Mouse (Mus musculus): Measurements from ENCODE around the gene Mtx1.
"Not testable (repeated sequence)": the region's sequence is repeated elsewhere in the genome, so short reads cannot be mapped to it uniquely, and the experiment has no call there.

Mtx1 gene

DNA sequence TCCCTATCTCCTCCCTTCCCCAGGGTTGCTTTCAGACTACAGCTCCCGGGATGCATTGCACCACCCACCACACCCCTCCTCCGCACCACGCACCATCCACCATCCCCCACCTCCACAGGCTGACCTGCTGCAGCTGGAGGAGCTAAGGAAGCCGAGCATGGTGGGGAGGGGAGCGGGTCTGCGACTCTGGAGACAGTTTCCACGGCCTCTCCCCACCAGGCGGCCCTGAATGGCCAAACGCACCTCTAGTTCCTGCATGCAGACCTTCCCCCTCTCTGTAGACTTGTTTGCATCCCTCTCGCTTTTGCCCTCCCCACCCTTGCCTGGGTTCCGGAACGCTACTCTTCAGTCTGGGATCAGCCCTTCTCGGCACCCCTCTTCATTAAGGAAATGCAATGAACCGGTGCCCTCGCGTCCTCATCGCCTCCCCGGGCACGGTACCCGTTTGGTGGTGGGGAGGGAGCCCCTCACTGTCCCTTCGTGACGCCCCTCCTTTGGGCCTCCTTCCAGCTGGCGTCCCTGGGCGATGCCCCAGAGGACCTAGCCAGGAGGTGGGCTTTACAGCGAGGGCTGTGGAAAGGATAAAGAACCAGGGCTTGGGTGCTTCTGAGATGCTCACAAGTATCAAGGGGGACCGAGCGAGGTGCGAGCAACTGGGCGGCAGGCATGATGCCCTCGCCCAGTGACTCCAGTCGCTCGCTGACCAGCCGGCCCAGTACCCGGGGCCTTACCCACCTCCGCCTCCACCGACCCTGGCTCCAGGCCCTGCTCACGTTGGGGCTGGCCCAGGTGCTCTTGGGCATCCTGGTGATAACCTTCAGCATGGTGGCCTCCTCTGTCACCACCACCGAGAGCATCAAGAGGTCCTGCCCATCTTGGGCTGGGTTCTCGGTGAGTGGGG, 43.6 kb downstream of the Mtx1 start, which contains the start of gene Fam189b:
Gene Fam189b, plus strand, starts transcription at position 86 of the 901 bp plus-strand sequence.
- DNase-seq (ENCODE audit: low spot score), result no peak

GRCm38 (mm10) chr3:89182531-89183057, 44.3 kb downstream of the Mtx1 start:
- no peak for DNase-seq (ENCODE audit: low spot score)

DNA sequence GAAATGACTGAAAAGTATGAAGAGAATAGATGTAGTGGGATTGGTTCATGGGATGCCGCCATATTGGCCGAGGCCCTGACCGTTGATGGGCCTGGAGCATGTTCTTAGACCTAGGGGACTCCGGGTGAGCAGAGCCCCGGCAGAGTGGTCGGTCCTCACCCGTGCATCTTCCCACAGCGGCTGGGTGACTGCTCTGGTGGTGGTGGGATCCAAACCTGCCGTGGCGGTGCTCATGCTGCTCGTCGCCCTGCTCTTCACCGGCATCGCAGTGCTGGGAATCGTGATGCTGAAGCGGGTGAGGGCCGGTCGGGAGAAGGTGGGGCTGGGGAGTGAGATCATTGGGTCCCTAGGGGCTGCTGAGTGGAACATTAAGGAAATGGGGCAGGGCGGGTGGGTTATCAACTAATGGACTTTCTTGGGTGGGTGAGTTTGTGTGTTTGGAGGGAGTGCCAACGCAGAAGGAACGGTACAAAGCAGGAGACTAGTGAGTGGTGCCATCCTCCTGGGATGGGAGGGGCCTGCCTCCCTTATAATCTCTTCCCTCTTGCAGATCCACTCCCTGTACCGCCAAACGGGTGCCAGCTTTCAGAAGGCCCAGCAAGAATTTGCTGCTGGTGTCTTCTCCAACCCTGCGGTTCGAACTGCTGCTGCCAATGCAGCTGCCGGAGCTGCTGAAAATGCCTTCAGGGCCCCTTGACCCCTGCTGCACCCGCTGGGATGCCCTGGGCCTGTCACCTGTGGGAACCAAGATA, 45.0 kb downstream of the Mtx1 start:
- no peak for DNase-seq (ENCODE audit: low spot score)

DNA sequence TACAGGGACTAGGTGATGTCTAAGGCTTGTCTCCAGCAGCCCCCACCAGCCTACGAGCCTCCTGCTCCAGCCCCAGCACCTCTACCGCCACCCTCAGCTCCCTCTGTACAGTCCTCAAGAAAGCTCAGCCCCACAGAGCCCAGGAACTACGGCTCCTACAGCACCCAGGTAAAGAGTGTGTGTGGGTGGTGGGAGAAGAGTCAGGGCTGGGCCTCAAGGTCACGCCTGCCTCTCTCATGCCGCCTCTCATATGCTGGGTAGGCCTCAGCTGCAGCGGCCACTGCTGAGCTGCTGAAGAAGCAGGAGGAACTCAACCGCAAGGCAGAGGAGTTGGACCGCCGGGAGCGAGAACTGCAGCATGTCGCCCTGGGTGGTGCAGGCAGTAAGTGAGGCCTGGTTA, 47.8 kb downstream of the Mtx1 start:
- DNase-seq (ENCODE audit: low spot score), result no peak

DNA sequence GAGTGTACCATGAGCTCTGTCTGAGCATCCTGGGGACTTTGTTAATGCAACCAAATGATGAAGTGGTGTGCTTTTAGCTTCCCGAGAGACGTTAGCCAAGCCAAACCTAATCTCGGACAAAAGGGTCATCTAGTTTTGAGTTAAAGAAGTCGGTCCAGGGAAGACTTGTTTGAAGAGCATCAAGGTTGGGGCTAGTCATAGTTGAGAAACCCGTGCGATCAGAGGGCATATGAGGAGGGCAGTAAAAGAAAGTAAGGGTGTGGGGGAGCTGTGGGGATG, 48.8 kb downstream of the Mtx1 start:
- no peak for DNase-seq (ENCODE audit: low spot score)

- DNase-seq (ENCODE audit: low spot score), result peak; percentile 98
These were observed 49.4 kb downstream of the Mtx1 start, which contains the start of gene Scamp3 for GRCm38 (mm10) chr3:89177242-89178106. Gene Scamp3, plus strand, starts transcription at chr3:89177473.

GRCm38 (mm10) chr3:89176421-89176820, 50.5 kb downstream of the Mtx1 start:
- DNase-seq (ENCODE audit: low spot score), result no peak

DNA sequence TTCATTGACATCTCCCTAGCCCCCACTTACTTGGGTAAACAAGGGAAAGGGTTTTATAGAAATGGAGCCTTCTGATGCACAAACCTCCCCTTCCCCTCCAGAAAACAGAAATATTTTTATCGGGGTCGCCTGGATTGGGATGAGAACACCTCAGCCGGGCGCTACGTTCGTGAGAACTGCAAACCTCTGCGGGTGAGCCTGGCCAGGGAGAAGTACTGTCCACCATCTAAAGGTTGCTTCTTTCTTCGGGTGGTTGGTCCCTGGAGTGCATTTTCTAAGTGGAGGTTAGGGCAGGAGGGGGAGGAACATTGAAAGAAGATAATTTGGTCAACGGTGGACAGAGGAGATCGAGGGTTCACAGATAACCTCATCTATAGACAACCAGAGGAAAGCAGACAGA, 51.3 kb downstream of the Mtx1 start:
- no peak for DNase-seq (ENCODE audit: low spot score)

- no peak for DNase-seq (ENCODE audit: low spot score)
These were observed 52.0 kb downstream of the Mtx1 start for GRCm38 (mm10) chr3:89174844-89175243.

DNA sequence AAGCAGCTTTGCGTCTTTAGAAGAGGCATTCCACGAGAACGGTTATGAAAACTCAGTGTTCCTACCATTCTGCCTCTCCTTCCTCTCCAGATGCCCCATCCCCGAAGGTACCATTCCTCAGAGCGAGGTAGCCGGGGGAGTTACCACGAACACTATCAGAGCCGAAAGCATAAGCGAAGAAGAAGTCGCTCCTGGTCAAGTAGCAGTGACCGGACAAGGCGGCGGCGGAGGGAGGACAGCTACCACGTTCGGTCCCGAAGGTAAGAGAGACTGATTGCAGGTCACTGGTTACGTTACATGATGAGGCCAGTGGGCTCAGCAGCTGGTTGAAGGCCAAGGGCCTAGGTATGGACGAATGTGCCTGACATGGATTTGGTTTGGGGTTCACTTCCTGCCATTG, 59.9 kb downstream of the Mtx1 start:
- no peak for DNase-seq (ENCODE audit: low spot score)

DNA sequence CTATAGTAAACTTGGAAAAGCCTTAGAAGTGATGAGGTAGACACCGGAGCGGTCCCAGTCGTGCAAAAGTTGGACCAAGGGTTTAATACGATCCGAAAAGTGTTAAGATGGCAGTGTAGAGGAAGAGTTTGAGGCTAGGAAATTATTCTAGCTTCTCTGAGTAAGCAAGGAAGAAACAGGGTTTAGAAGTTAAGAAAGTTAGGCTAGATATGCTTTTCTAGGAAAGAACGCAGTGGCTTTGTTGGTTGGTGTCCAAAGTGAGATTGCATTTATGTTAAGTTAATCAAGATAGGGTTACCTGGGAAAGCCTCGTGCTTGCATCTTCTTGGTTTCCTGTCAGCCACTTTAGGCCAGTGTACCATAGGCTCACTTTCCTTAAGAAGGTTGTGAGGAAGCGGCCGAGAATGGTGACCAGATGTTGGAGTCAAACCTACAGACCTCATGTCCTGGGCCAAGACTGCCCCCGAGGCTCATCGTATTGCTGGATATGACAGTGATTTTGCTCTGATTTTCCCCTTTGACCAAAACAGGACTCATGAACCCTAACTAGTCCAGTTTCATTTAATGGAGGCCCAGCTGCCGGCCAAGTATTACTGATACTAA, 61.5 kb downstream of the Mtx1 start:
- no peak for DNase-seq (ENCODE audit: low spot score)

DNA sequence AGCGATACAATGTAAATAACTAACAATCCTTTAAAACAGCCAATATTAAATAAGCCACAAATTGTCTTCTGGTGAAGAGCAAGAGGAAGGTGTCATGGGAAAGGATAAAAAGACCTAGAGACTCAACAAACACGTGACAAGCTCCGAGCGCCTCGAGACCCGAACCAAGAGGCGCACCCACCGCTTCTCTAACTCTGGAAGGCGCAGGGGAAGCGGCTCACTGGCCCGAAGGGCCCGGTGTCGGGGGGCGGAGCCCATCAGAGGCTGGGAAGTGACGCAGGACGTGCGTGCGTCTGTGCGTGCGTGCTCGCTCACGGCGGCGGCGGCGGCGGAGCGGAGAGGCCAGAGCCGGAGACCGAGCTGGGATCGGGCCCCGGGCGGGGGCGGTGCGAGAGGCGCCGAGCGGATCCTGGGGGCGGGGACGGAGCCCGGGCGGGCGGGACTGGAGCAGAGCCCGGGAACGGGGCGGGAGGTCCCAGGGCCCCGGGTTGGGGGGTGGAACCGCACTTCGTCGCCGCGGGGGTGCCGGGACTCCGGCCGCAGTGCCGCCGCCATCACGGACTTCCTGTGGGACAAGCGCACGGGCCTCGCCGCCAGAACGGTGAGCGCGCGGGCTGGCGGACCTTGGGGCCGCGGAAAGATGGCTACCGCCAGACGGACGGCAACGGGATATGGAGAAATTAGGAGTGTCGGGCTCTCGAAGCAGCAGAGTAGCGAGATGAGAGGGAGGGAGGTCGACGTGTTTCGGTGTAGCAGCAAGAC, 62.2 kb downstream of the Mtx1 start, which contains the start of gene Clk2:
Gene Clk2, plus strand, starts transcription at position 290 of the 762 bp plus-strand sequence.
- peak; percentile 92 for DNase-seq (ENCODE audit: low spot score)

DNA sequence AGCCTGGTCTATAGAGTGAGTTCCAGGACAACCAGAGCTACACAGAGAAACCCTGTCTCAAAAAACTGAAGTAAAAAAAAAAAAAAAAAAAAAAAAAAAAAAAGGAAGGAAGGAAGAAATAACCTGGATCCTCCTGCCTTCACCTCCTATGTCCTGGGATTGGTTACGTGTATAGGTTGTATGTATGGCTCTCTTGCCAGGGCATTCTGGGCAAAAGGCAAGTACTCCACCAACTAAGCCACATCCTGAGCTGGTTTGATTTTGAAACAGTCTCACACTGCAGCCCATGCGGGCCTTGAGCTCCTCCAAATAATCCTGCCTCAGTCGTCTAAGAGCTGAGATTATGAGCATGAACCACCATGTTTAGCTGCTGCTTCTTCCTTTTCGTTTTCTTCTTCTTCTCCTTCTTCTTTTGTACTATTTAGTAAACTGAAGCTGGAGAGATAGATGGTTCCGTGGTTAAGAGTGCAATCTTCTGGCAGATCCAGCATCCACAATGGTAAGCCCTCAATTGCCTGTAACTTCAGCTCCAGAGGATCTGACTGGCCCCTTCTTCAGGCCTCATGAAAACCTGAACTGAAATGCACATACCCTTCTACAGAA, 63.1 kb downstream of the Mtx1 start:
- peak; percentile 24 for DNase-seq (ENCODE audit: low spot score)

DNA sequence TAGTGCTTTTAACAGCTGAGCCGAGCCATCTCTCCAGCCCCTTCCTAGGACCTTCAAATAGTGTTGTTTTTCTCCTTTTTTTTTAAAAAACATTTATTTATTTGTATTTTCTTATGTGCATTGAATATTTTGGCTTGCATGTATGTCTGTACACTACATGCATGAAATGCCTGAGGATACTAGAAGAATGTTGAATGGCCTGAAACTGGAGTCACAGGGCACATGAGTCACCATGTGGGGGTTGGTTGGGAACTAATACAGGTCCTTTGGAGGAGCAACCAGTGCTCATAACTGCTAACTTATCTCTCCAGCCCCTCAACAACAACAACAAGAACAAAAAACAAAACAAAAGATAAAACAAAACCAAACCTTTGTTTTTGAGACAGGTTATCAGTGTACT, 63.8 kb downstream of the Mtx1 start:
- peak; percentile 32 for DNase-seq (ENCODE audit: low spot score)

DNA sequence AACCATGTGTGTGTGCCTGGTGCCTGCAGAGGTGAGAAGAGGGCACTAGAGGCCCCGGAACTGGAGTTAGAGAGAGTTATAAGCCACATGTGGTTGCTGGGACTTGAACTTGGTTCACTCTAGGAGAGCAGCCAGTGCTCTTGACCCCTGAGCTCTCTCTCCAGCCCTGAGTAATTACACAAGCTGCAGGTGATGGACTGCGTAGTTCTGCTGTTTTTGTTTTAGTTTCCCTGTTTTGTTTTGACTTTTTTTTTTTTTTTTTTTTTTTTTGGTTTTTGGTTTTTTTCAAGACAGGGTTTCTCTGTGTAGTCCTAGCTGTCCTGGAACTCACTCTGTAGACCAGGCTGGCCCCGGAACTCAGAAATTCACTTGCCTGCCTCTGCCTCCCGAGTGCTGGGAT, 65.1 kb downstream of the Mtx1 start:
- no peak for DNase-seq (ENCODE audit: low spot score)

DNA sequence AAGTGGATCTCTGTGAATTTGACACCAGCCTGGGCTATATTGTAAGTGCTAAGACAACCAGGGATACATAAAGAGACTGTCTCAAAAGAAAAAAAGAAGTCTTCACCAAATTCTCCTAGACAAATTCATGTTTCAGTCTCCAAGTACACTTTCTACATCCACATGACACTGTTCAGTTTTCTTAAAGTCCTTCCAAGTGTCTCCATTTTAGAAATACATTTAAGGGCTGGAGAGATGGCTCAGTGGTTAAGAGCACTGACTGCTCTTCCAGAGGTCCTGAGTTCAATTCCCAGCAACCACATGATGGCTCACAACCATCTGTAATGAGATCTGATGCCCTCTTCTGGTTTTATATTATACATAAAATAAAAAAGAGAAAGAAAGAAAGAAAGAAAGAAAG, 65.7 kb downstream of the Mtx1 start:
- DNase-seq (ENCODE audit: low spot score), result not testable (repeated sequence)

- DNase-seq (ENCODE audit: low spot score), result no peak
These were observed 67.1 kb downstream of the Mtx1 start, which contains the start of gene Hcn3 for GRCm38 (mm10) chr3:89159616-89160344. Gene Hcn3, minus strand, starts transcription at chr3:89160196.

DNA sequence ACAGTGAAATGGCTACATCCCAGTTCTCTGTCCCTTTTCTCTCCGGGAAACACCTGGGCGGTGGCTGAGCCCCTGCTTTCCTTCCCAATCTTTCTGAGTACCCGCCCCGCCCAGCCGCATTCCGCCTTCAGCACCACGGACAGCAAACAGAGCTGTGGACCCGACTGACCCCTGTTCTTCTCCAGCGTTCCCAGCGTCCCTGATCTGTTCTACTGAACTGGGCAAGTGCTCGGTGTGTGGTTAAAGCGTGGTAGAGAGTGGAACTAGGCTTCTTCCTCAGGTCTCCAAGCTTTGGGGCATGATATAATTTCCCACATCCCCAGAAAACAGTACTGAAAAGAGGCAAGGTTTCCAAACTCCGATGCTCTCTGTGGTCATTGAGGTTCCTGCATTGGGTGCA, 67.7 kb downstream of the Mtx1 start:
- DNase-seq (ENCODE audit: low spot score), result peak; percentile 39

All from adipocyte (in vitro differentiated cells).